Mouse (Mus musculus) left cerebral cortex, postnatal 14 days (tissue): ENCODE measurements at regions not wholly inside any gene's neighbourhood (a gene's known extent, or its start where the extent isn't known, plus 50 kb on each side); places are given as distances from the start of the nearest gene placed in this dataset.

Experiments used
- DNase-seq, 2 experiments: peaks; one replicate each; pipeline ENCODE4 v3.0.0; 2021 to 2022; ENCODE audit warnings: low spot score in 2 of 2, mixed read lengths in 1 of 2
- intact Hi-C: fragments of 180-260 bp; cut with DNase I; formaldehyde crosslinking; loops from one replicate; pipeline ENCODE4 v1.15.1; 2025

DNA sequence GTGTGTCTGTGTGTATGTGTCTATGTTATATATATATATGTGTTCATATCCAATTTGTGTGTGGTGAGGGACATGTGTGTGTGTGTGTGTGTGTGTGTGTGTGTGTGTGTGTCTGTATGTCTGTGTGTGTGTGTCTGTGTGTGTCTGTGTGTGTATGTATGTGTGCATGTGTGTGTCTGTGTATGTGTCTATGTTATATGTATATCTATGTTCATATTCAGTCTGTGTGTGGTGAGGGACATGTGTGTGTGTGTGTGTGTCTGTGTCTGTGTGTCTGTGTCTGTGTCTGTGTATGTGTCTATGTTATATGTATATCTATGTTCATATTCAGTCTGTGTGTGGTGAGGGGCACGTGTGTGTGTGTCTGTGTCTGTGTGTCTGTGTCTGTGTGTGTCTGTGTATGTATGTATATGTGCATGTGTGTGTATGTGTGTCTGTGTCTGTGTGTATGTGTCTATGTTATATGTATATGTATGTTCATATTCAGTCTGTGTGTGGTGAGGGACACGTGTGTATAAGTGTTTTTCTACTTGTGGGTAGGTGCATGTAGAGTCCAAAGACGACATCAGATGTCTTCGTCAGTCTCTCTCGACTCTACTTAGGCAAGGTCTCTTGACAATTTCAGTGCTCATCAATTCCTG lies 370.5 kb upstream of the Slc7a11 start:
- intact Hi-C loops: no loop called here
- no peak for DNase-seq

DNA sequence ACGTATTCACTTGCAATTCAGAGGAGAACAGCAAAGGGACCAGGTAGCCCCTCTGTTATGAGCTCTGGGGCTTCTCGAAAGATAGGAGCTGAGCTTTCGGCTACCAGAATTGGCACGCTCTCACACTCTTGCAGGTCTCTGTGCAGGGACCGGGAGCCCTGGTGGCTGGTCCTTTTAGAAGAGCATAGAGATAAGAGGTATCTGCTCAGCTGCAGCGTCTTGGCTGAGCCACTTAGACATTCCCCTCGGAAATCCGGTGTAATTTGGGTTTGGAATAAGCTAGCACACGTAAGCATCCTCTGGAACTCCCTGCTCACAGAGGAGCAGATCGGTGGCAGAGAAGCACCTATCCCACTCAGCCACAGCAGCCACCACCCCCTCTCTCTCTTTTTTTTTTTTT lies 372.3 kb upstream of the Slc7a11 start:
- DNase-seq: no peak
- intact Hi-C loops: no loop called here

DNA sequence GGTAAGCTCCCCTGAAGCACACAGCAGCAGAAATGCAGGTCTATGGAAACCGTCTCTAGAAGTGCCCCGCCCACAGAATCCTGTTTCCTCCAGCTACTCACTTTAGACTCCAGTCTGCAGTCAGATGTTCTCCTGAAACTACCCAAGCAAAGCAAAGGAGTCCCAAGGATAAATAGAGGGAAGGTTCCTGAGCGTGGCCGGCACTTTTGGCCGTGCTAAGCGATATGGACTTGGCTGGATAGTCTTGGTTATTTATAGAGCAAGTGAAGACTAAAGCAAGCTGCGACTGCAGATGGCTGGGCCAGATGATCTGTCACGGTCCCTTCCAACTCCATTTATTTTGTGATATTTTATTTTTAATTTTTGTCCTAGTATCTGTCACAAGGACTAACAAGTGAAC lies 373.1 kb upstream of the Slc7a11 start:
- intact Hi-C loops: no loop called here
- DNase-seq: peak; percentile 23 to 50

DNA sequence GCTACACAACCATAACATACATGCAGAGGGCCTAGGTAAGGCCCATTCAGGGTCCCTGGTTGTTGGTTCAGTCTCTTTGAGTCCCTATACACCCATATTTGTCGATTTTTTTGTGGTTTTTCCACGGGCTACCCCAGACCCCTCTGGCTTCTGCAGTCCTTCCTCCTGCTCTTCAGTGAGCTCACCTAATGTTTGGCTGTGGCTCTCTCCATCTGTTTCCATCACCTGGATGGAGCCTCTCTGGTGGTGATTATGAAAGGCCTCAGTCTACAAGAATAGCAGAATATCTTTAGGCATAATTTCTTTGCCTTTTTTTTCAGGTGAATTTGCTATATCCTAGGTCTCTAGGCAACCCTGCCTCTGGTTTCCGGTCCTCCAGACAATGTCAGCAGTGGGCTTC lies 373.9 kb upstream of the Slc7a11 start:
- DNase-seq: no peak
- intact Hi-C loops: no loop called here

DNA sequence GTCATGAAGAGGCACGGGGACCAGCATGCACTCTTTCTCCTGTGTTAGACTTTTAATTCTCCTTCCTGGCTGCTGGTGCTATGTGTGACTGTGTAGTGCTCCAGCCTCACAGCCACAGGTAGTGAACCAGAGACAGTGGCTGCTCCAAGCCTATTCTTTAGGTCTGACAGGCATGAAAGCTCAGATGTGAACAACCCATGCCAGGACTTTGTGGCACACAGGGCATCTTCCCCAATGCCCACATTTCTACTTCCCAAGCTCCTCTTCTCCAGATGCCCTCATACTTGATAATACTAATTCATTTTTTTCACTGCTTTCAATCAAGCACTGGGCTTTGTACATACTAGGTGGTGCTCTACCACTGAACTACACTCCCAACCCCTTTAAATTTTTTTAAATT lies 377.4 kb upstream of the Slc7a11 start:
- intact Hi-C loops: no loop called here
- no peak for DNase-seq

DNA sequence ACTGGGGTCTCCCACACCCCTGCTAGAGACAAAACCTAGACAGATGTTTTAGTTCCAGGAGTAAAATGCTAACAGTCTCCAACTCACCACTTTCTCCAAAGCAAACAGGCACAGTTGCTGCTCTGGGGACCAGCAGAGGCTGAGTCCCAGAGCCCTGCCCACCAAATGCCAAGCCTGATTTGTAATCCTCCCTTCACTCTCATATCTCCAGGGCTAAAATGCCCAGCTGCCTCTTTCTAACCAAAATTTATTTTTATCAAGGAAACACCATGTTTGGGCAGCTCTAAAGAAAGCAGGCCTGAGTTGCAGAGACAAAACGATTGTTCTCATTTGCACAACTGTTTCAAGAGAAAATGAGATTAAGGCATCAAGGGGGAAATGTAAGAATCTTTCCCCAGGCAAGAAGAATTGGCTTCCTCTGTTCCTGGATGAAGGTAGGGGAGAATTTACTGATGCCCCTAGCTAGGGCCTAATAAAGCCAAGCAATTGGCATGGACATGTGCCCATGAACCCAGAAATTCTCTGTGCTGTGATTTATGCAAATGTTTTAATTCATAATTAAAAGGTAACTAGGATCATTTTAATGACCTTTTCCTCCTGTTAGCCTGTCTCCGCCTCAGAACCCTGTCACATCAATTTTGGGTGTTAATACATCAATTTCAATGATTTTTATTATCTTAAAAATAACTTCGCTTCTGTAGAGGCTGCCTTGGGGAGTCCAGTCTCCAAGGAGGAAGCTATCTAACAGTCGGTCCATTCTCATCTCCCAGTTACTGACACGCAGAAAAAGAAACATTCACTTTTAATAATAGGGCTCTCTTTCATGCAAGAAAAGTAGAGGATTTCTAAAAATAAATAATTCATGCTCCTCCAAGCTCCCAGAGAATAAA lies 382.4 kb upstream of the Slc7a11 start:
- no peak for DNase-seq
- intact Hi-C loops: no loop called here

DNA sequence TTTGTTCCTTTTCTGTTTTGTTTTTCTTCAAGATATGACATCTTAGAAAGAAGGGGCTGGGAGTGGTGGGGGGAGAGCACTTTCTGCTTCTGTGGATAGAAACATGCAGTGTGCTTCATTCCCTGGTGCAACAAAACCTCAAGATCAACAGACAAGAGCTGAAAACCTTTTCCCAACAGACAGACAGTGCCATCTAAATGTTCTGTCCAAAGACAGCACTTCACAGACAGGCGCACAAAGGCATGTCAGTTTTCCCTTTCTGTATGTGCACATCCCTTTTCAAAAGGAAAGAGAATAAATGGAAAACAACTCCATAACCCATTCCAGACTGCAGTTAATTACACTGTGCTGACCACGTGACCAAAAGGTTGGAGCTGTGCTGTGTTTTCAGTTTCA lies 383.0 kb upstream of the Slc7a11 start:
- intact Hi-C loops: no loop called here
- no peak for DNase-seq

DNA sequence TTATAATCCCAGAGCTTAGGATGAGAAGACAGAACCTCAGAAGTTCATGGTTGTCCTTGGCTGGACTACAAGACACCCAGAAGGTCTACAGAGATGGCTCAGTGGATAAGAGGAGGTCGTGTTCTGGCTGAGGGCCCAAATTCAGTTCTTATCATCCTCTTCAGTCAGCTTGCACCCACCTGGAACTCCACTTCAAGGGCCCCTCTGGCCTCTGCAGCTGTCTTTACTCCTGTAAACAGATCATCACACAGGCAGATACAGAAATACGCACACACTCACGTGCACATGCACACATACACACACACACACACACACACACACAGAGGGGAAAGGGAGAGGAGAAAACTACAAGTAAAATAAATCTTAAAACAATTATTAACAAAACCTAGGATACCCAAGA lies 385.8 kb upstream of the Slc7a11 start:
- intact Hi-C loops: no loop called here
- no peak for DNase-seq

DNA sequence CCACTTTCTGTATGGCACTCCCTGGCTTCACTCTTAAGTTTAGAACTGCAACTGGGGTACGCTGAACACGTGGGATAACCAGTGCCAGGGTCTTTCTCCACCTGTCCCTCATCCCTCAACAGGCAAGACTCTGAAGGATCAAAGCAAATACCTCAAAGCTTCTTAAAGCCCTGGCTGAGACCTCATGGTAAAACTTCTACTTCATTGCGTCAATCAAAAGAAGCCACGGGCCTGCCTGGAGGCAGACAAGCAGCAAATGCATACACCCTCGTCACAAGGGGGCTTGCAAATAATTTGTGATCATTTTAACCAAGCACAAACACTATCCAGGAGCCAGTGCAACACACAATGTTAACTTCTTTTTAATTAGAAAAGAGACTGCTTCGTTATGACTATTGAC lies 387.0 kb upstream of the Slc7a11 start:
- DNase-seq: no peak
- intact Hi-C loops: no loop called here

DNA sequence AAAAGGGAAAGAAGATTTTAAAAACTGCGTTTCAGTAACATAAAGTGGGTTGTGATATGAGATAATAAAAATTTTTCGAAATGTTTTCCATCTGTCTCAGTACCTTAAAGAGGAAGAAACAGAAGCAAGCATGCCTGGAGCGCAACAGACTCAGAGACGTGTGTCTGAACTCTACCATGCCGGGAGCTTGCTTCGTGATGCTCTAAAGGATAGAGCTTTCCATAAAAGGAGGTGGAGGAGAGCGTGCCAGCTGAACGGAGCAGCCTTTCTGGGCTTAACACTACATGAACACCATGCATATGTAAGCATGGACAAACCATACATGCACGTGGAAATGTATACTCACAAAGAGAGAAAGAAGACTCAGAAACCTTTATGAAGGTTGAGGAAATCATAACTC lies 387.5 kb upstream of the Slc7a11 start:
- DNase-seq: no peak
- intact Hi-C loops: no loop called here

DNA sequence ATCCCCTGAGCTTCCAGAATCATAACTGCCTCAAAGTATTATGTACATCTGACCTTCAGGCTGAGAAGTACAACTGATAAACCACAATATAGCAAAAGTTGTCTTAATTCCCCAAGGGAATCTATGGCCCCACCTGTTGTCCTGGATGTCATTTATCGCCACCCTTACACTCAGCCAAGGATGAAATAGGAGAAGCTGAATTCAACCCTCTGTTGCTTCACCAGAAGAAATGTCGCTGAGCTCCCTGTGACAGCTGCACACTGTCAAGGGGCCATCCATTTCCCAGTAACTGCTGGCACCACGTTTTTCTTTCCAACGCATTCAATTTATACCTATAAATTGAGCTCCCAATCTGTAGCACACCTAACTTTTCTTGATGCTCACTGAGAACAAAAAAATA lies 382.0 kb upstream of the Noct start:
- DNase-seq: no peak
- intact Hi-C loops: no loop called here

DNA sequence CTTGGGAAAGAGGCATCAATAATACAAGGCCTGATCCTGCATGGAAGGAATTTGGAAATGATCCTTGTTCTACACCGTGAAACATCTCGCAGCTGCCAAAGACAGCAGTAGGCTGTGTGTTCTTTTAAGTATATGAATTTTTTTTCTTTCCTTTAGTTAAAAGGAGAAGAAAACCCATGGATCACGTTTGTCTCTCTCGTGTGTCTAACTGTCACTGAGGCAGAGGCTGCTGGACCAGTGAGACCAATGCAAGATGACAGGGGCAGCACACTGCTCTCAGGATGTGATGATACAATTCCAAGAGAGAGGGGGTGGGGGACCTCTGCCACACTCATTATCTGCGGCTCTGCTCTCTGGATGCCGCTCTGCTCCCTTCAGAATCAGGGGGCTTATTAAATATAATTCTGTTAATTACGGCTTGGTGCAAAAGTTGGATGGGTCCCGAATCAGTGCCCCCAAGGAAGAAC lies 379.4 kb upstream of the Noct start:
- DNase-seq: no peak
- intact Hi-C loops: no loop called here

DNA sequence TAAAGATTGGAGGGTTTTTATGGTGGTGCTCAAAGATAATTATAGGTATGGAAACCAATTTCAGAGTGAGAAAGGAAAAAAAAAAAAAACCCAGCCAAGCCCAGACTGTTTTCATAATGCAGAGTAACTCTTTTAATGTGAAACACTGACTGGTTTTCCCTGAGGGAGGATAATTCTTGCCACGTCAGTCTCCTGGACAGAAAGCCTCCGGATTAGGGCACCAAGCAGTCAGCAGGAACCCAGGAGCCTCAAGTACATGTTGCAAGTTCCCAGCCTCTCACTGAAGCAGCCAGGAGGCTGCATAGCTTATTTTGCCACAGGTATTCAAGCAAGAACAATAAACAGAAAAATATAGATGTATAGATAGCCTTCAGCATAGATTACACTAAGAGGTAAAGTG lies 378.9 kb upstream of the Noct start:
- no peak for DNase-seq
- intact Hi-C loops: no loop called here

DNA sequence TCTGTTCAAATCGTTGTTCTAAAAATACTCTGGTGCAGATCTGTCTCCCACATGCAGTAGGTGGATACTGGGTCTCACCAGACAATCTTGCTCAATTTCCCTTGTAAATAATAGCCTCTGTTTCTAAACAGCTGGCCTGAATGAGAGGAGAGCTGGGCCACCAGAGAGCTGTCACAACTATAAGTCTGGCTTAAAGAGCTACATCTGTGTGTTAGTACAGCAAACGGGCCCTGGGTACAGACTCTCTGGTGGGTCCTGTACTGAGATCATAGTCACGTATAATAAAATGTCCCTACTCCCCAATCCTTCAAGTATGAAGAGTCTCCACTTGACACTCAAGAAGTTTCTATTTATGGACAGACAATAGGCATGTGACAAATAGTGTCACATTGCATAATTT lies 375.7 kb upstream of the Noct start:
- intact Hi-C loops: no loop called here
- DNase-seq: no peak

DNA sequence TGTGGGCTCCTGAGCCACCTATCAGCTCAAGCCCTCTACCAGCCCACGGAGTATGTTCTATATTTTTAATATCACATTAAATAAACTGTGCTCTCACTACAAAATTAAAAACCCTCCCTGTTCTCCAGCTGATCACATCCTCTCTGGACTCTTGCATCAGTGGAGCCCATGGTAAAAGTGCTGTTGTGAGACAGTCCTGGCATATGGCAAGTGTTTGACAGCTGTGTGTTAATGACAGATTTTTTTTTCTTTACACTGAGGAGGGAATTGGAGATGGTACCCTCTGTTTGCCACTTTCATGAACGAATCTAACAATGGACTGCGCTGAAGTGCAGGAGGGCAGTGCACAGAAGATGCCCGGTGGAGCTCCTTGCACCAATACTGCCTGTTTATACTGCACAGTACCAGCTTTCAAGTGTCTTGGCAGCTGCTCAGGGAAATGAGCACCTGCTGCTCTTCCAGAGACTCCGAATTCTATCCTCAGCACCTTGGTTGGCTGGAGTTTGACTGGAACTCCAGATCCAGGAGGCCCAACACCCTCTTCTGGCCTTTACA lies 373.1 kb upstream of the Noct start:
- intact Hi-C loops: no loop called here
- no peak for DNase-seq

DNA sequence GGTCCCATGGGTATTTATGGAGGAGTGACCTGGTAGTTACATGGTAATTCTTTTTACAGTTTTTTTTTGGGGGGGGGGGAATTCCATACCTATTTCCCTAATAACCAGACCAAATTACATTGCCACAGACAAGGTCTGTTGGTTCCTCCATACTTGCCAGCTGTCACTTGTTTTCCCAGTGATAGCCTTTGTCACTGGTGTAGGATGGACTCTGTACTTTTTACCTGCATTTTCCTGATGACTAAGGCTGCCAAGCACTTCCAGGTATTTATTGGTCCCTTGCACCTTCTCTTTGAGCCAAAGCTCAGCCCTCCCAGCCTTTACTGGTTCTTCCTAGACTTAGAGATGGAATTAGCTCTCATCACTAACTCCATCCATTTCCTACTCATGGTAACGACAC lies 357.1 kb upstream of the Noct start:
- DNase-seq: no peak
- intact Hi-C loops: no loop called here

DNA sequence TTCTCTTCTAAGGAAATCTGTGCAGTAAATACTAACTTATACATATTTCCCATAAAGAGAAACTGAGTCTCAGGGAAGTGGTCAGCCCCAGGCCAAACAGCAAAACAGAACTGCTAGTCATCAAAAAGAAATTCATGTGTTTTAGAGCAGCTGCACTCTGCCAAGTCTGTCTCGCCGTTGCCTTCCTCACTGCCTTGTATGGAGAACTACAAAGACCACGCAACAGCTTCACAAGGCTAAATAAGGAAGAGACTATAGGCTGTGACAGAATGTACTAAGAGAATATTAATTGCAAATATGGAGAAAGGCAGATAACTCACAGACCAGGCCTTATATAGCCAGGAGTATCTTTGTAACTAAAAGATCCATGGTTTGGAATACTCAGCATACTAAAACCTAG lies 355.0 kb upstream of the Noct start:
- intact Hi-C loops: no loop called here
- DNase-seq: no peak

DNA sequence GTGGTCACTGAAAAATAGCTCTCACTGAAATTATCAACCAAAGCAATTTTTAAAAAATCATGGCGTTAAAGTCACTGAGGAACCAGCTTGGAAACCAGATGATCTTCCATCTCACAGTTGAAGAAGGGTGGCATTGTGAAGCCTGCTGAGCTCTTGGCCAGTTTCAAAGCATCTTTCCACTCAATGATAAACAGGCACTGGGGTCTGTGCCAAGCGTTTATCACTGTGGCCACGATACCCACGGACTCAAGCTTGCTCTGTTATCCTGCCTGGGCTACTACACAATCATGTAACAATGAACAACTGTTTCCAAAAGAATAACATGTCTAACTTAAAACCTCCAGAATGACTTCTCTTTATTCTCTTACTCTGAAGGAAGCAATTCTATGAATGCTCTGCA lies 345.2 kb upstream of the Noct start:
- DNase-seq: no peak
- intact Hi-C loops: no loop called here

DNA sequence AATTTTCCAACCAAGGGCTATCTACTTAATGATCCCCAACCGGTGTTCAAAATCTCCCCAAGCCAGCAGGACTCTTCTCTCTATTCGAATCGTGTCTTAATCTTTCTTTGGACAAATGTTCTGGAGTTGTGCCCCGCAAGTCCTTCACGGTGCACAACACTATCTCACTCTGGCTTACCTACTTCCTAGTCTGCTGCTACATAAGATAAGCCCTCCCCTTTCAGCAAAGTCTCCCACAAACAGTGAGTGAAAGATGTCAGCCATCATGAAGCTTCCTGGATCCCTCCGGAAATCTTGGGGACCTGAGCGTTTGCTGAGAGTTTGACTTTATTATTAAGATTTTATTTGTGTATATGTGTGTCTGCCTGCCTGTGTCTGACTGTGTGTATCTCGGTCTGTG lies 344.7 kb upstream of the Noct start:
- no peak for DNase-seq
- intact Hi-C loops: no loop called here

DNA sequence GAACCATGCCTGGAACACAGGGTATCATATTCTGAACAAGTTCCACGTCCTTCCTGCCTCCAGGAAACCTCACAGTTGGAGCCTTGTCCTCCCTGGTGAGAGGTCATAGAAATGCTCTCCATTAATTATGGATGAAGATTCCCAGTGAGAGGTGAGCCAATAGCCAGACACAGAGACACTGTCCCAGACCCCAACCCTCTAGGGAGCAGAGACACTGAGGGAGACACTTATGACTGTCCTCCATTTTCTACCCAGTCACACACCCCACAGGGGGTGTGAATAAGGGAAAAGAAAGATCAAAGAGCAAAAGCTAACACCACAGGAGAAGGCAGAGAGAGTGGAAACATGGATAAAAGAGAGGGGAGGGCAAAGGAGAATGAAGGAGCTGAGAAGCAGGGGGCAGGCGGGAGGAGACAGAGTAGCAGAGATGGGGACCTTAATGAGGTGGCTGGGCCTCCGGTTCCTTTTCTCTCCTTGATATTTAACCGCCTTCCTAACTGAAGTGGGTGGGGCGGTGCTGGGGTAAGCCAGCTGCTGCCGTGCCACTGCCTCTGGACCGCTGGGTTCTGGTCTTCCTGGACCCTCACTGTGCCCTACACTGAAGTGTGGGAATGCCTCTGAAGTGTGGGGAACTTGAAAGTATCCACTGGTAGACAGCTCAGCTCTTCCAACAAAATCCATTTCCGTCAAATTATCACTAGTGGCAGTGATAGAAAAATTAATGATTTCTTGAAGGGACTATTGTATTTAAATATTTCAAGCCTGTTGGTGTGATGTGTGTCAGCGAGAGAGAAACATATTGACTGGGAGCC lies 342.6 kb upstream of the Noct start:
- DNase-seq: no peak
- intact Hi-C loops: no loop called here
